In genomic region chr3:93052826-93053474, GRCm38 (mm10) we compare ENCODE assay signal across 11 mouse cellular contexts. TPM values are rescaled to one million over a fixed set of nuclear protein-coding genes. Genes with fewer than 3 reads are reported as not detected.
A peak's percentile ranks its signal among the peaks of the same experiment; 100 is the strongest.
DNase-seq lines count a peak whose midpoint lies in the region; ATAC-seq and TF ChIP-seq lines count a peak whose summit lies in the region.
"Had no signal": no experiment of that assay in that cellular context is flagged by ENCODE, and none has a peak within 500 bp of the region (broad histone marks: within the 10 kb centered on the region; RNA-seq: fewer than 3 reads in every experiment).

No protein-coding gene starts in this region.

- ATAC-seq in lung, postnatal 0 days: no peak

- H3K9ac ChIP-seq in lung, postnatal 0 days (replicated peaks; ENCODE audit: low read depth): no peak overlapping the region
- H3K9ac ChIP-seq: embryonic facial prominence, embryonic 13.5 days; lung, embryonic 15.5 days had no signal

- H3K4me2 ChIP-seq in lung, postnatal 0 days (replicated peaks; ENCODE audit: low read depth, low read length): no peak overlapping the region
- H3K4me2 ChIP-seq: embryonic facial prominence, embryonic 13.5 days; lung, embryonic 15.5 days had no signal

- no peak for TF ChIP-seq POLR2A in lung, adult 2 months (IDR thresholded peaks at IDR 0.05; ENCODE audit: borderline replicate concordance, extremely low read depth, low read depth, low read length)

- H3K36me3 ChIP-seq in lung, postnatal 0 days (ENCODE audit: insufficient read depth, low read length): no peaks in the 10 kb centered on the region
- H3K36me3 ChIP-seq: embryonic facial prominence, embryonic 13.5 days; lung, embryonic 15.5 days had no signal

- H3K4me1 ChIP-seq in lung, postnatal 0 days (ENCODE audit: insufficient read depth, low read depth, low read length): no peaks in the 10 kb centered on the region
- no peaks in the 10 kb centered on the region for H3K4me1 ChIP-seq in lung, adult 2 months (ENCODE audit: control insufficient read depth, insufficient read depth, low read length)
- H3K4me1 ChIP-seq: embryonic facial prominence, embryonic 13.5 days; lung, embryonic 15.5 days had no signal

- TF ChIP-seq CTCF in gastrocnemius, adult 2 months (IDR thresholded peaks at IDR 0.05): peak; percentile 40
- TF ChIP-seq CTCF in lung, postnatal 0 days (IDR thresholded peaks at IDR 0.05): peak; percentile 46
- TF ChIP-seq CTCF in lung, adult 2 months (IDR thresholded peaks at IDR 0.05; ENCODE audit: insufficient read depth, low read length): no peak

- no peak overlapping the region for H3K4me3 ChIP-seq in gastrocnemius, adult 2 months
- H3K4me3 ChIP-seq in lung, postnatal 0 days (ENCODE audit: low read depth, low read length): no peak overlapping the region
- H3K4me3 ChIP-seq in lung, adult 2 months (replicated peaks; ENCODE audit: extremely low read depth, low read depth, low read length): no peak overlapping the region
- H3K4me3 ChIP-seq: embryonic facial prominence, embryonic 13.5 days; lung, embryonic 15.5 days had no signal

- no peak overlapping the region for H3K27ac ChIP-seq in gastrocnemius, adult 2 months
- no peak overlapping the region for H3K27ac ChIP-seq in lung, postnatal 0 days (ENCODE audit: low read length)
- H3K27ac ChIP-seq: embryonic facial prominence, embryonic 13.5 days; lung, embryonic 15.5 days had no signal

- no peaks in the 10 kb centered on the region for H3K27me3 ChIP-seq in lung, postnatal 0 days (replicated peaks; ENCODE audit: insufficient read depth, low read length)
- H3K27me3 ChIP-seq: embryonic facial prominence, embryonic 13.5 days; lung, embryonic 15.5 days had no signal

- H3K9me3 ChIP-seq in lung, postnatal 0 days (ENCODE audit: low read length): no peaks in the 10 kb centered on the region
- H3K9me3 ChIP-seq: embryonic facial prominence, embryonic 13.5 days; lung, embryonic 15.5 days had no signal

- 52% methylated on average over 10 of the region's 10 CpGs for WGBS in lung, postnatal 0 days
- WGBS in lung, adult 2 months: 53% methylated on average over 10 of the region's 10 CpGs

- no peak for DNase-seq in gastrocnemius, adult 2 months
- DNase-seq in gastrocnemius, postnatal 14 days: no peak
- DNase-seq in lung, postnatal 0 days (ENCODE audit: low spot score): no peak
- DNase-seq in lung, adult 2 months: no peak
- DNase-seq in adipocyte (ENCODE audit: low spot score): peak; percentile 14
- DNase-seq in mesoderm, embryonic 11.5 days (ENCODE audit: low read depth, low spot score): peak; percentile 29
- DNase-seq in left cerebral cortex, postnatal 14 days (ENCODE audit: low spot score in 2 of 2): no peak
- DNase-seq in left cerebral cortex, adult 11 months (ENCODE audit: low spot score): no peak

- TF ChIP-seq EP300 in lung, postnatal 0 days (IDR thresholded peaks at IDR 0.05): no peak

- intact Hi-C loops in gastrocnemius, adult 2 months (cut with DNase I): no loop called here
- intact Hi-C loops in gastrocnemius, postnatal 14 days (cut with DNase I; ENCODE audit: low total_unique reads): no loop called here
- intact Hi-C loops in left cerebral cortex, postnatal 14 days (cut with DNase I): no loop called here

RNA-seq across cellular contexts. Expression of gene Gm4858, which starts 15.7 kb away (rescaled TPM):
- not detected for total RNA-seq in gastrocnemius, adult 2 months (2021)
- not detected for total RNA-seq in gastrocnemius, postnatal 14 days (2021)
- not detected in 2 replicates for polyA plus RNA-seq in lung, postnatal 0 days (2015; fragmentation: Nextera tagmentation; extraction: Ambion mirVana)
- not detected in 2 replicates for polyA plus RNA-seq in lung, adult 2 months (2012; rRNA removed)
- not detected for total RNA-seq in left cerebral cortex, postnatal 14 days (2021)
- total RNA-seq: heart, postnatal 10 days had no signal
- polyA plus RNA-seq: embryonic facial prominence, embryonic 13.5 days; lung, embryonic 15.5 days had no signal

RNA-seq across cellular contexts. Expression of gene Lce1m, which starts 34.1 kb away (rescaled TPM):
- not detected for total RNA-seq in gastrocnemius, adult 2 months (2021)
- not detected for total RNA-seq in gastrocnemius, postnatal 14 days (2021)
- polyA plus RNA-seq in lung, postnatal 0 days (2015; fragmentation: Nextera tagmentation; extraction: Ambion mirVana): not detected in 2 replicates
- polyA plus RNA-seq in lung, adult 2 months (2012; rRNA removed): 2.9 TPM in 1 of 2 replicates, not detected in the other
- not detected for total RNA-seq in left cerebral cortex, postnatal 14 days (2021)
- total RNA-seq: heart, postnatal 10 days had no signal
- polyA plus RNA-seq: embryonic facial prominence, embryonic 13.5 days; lung, embryonic 15.5 days had no signal

RNA-seq across cellular contexts. Expression of gene Crct1, which starts 37.5 kb away (rescaled TPM):
- not detected for total RNA-seq in gastrocnemius, adult 2 months (2021)
- not detected for total RNA-seq in gastrocnemius, postnatal 14 days (2021)
- polyA plus RNA-seq in lung, postnatal 0 days (2015; fragmentation: Nextera tagmentation; extraction: Ambion mirVana): not detected in 2 replicates
- 273 TPM in 1 of 2 replicates, not detected in the other for polyA plus RNA-seq in lung, adult 2 months (2012; rRNA removed)
- total RNA-seq in left cerebral cortex, postnatal 14 days (2021): not detected
- total RNA-seq: heart, postnatal 10 days had no signal
- polyA plus RNA-seq: lung, embryonic 15.5 days had no signal

Comparison
In these comparisons a context has a peak if more than half of its experiments do, and no peak if none do; other contexts are left out.
1. DNase-seq: peak in adipocyte (single experiment) and mesoderm, embryonic 11.5 days (single experiment); none in gastrocnemius, adult 2 months (single experiment), gastrocnemius, postnatal 14 days (single experiment), lung, postnatal 0 days (single experiment), lung, adult 2 months (single experiment), left cerebral cortex, postnatal 14 days (0 of 2) and left cerebral cortex, adult 11 months (single experiment).